Mouse (Mus musculus) limb, embryonic 15.5 days (tissue): ENCODE measurements at regions not wholly inside any gene's neighbourhood (a gene's known extent, or its start where the extent isn't known, plus 50 kb on each side); places are given as distances from the start of the nearest gene placed in this dataset.
A peak's percentile ranks its signal among the peaks of the same experiment; 100 is the strongest.

Experiments
- ATAC-seq: fragments of 200-750 bp; cut with Nextera tagmentation; 2 replicates; pipeline ENCODE4 v1.8.0; 2017; ENCODE audit warnings: low read depth, moderate TSS enrichment; ENCODE audit not compliant: insufficient number of reproducible peaks, low FRiP score, low TSS enrichment
- H3K27ac ChIP-seq: fragments of 300-500 bp; sonication (generic); 2 replicates; pipeline ENCODE4 v1.5.1; 2015; ENCODE audit warnings: moderate library complexity, mild to moderate bottlenecking, inconsistent platforms
- H3K27me3 ChIP-seq: fragments of 300-500 bp; sonication (generic); 2 replicates; pipeline ENCODE4 v1.6.1; 2015; ENCODE audit warnings: inconsistent platforms
- H3K36me3 ChIP-seq: fragments of 300-500 bp; sonication (generic); 2 replicates; pipeline ENCODE4 v1.6.1; 2015; ENCODE audit warnings: inconsistent platforms
- H3K4me1 ChIP-seq: fragments of 300-500 bp; sonication (generic); 2 replicates; pipeline ENCODE4 v1.6.1; 2015; ENCODE audit warnings: inconsistent platforms
- H3K4me2 ChIP-seq: fragments of 300-500 bp; sonication (generic); 2 replicates; pipeline ENCODE4 v1.6.1; 2015; ENCODE audit warnings: mild to moderate bottlenecking, inconsistent platforms
- H3K4me3 ChIP-seq: fragments of 300-500 bp; sonication (generic); 2 replicates; pipeline ENCODE4 v1.5.1; 2015; ENCODE audit warnings: mild to moderate bottlenecking, inconsistent platforms
- H3K9ac ChIP-seq: fragments of 300-500 bp; sonication (generic); 2 replicates; pipeline ENCODE4 v1.6.1; 2015; ENCODE audit warnings: inconsistent platforms
- H3K9me3 ChIP-seq: fragments of 300-500 bp; sonication (generic); 2 replicates; pipeline ENCODE4 v1.6.1; 2016; ENCODE audit warnings: inconsistent platforms
- WGBS: fragments of 180-500 bp; shearing (Covaris S2); methylation state at CpG from one replicate; pipeline ENCODE4 v1.1.7; 2015; 5-methylcytosine and 5-hydroxymethylcytosine counted together

- 59% methylated on average over 13 of the region's 13 CpGs for WGBS
- H3K9ac ChIP-seq: no peak overlapping the region
These were observed 117.7 kb upstream of the Plcz1 start for GRCm38 (mm10) chr6:140158986-140159385.

GRCm38 (mm10) chr6:140157375-140157774 is 116.1 kb upstream of the Plcz1 start:
- no peak overlapping the region for H3K4me2 ChIP-seq
- no peak overlapping the region for H3K4me3 ChIP-seq
- no peaks in the 10 kb centered on the region for H3K9me3 ChIP-seq
- no peak for ATAC-seq
- no peaks in the 10 kb centered on the region for H3K27me3 ChIP-seq
- H3K4me1 ChIP-seq: peaks cover 25% of the 10 kb centered on the region
- no peak overlapping the region for H3K9ac ChIP-seq
- no peaks in the 10 kb centered on the region for H3K36me3 ChIP-seq
- H3K27ac ChIP-seq: no peak overlapping the region
- 81% methylated on average over 6 of the region's 6 CpGs for WGBS

More at GRCm38 (mm10) chr6:140158986-140159385, 117.7 kb upstream of the Plcz1 start:
- Histone ChIP-seq H3K36me3 (no peaks in the 10 kb centered on the region), H3K9me3 (no peaks in the 10 kb centered on the region), H3K4me3 (no peak overlapping the region), H3K4me1 (peaks cover 13% of the 10 kb centered on the region), H3K27me3 (no peaks in the 10 kb centered on the region), H3K4me2 (no peak overlapping the region), H3K27ac (no peak overlapping the region)
- no peak for ATAC-seq

DNA sequence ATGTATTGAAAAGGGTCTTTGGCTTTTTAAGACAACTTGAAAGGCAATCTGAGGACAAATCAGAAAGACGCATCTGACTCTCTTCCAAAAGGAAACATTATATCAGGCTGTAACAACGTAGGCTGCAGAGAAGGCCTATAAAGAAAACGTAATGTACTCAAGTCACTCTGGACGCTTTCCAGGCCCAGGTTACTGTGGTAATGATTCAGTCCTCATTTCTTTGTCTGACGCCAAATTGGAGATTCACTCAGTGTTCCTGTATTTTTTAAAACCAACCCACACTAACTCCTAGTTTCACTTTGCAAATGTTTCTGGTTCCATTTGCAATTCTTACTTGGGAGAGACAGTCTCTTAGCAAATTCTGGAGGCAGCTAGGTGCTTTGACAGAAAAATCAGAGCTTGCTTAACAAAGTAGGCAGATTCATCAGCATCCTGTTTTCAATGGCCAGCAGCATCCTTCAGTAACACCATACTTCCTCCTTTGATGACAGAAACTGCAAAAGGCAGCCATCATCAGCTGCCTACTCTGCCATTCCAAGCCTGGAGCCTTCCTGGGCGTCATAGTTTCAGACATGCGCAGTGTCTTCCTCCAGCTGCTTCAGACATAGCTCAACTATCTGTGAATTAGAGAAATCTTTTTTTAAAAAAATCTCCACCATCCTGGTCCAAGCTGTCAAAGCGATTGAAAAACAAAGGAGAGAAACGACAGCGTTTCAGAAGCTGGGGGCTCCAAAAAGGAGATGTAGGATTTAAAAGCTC is 111.3 kb upstream of the Plcz1 start:
- no peak overlapping the region for H3K4me3 ChIP-seq
- no peaks in the 10 kb centered on the region for H3K36me3 ChIP-seq
- no peak for ATAC-seq
- H3K9ac ChIP-seq: no peak overlapping the region
- H3K4me1 ChIP-seq: peaks cover 24% of the 10 kb centered on the region
- no peaks in the 10 kb centered on the region for H3K9me3 ChIP-seq
- H3K27ac ChIP-seq: peak overlapping the region; percentile 60
- H3K4me2 ChIP-seq: no peak overlapping the region
- 36% methylated on average over 10 of the region's 10 CpGs for WGBS
- no peaks in the 10 kb centered on the region for H3K27me3 ChIP-seq

- H3K36me3 ChIP-seq: no peaks in the 10 kb centered on the region
- peaks cover 28% of the 10 kb centered on the region for H3K4me1 ChIP-seq
- no peaks in the 10 kb centered on the region for H3K27me3 ChIP-seq
- ATAC-seq: no peak
- H3K9ac ChIP-seq: no peak overlapping the region
- WGBS: 82% methylated on average over 11 of the region's 11 CpGs
- H3K27ac ChIP-seq: no peak overlapping the region
- H3K4me2 ChIP-seq: no peak overlapping the region
- H3K4me3 ChIP-seq: no peak overlapping the region
- H3K9me3 ChIP-seq: no peaks in the 10 kb centered on the region
These were observed 107.5 kb upstream of the Plcz1 start for GRCm38 (mm10) chr6:140148628-140149245.

DNA sequence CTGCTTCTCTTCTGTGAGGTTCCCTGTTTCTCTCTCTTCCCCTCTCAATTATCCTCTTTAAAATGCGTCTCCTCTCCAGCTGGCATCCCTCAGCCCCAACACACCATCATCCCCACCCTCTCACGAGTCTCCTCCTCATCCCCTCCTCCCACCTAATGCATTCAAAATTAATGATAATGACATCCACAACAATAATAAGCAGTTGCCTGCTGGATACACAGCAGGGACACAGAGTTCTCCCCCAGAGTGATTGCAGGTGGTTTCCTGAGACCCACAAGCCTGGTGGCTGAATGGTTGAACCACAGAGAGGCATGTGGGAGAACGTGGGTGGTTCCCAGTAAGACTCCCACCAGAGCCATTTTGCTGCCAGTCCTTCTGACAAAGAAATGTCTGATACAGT is 106.9 kb upstream of the Plcz1 start:
- no peaks in the 10 kb centered on the region for H3K27me3 ChIP-seq
- peaks cover 23% of the 10 kb centered on the region for H3K4me1 ChIP-seq
- no peak overlapping the region for H3K9ac ChIP-seq
- no peaks in the 10 kb centered on the region for H3K36me3 ChIP-seq
- H3K4me3 ChIP-seq: no peak overlapping the region
- no peak overlapping the region for H3K27ac ChIP-seq
- no peak overlapping the region for H3K4me2 ChIP-seq
- no peaks in the 10 kb centered on the region for H3K9me3 ChIP-seq
- no peak for ATAC-seq
- 34% methylated on average over 3 of the region's 3 CpGs for whole genome bisulfite sequencing

- no peak for ATAC-seq
- H3K9me3 ChIP-seq: no peaks in the 10 kb centered on the region
These were observed 106.5 kb upstream of the Plcz1 start for GRCm38 (mm10) chr6:140147711-140148110.

GRCm38 (mm10) chr6:140133734-140134133 is 92.5 kb upstream of the Plcz1 start:
- Histone ChIP-seq H3K9ac (no peak overlapping the region), H3K36me3 (no peaks in the 10 kb centered on the region), H3K4me3 (no peak overlapping the region), H3K27me3 (no peaks in the 10 kb centered on the region), H3K4me2 (no peak overlapping the region), H3K4me1 (no peaks in the 10 kb centered on the region), H3K9me3 (no peaks in the 10 kb centered on the region), H3K27ac (no peak overlapping the region)
- WGBS: 62% methylated on average over 8 of the region's 8 CpGs
- ATAC-seq: no peak

More at GRCm38 (mm10) chr6:140147711-140148110, 106.5 kb upstream of the Plcz1 start:
- H3K4me2 ChIP-seq: no peak overlapping the region
- WGBS: 37% methylated on average over 6 of the region's 6 CpGs
- no peak overlapping the region for H3K4me3 ChIP-seq
- H3K27me3 ChIP-seq: no peaks in the 10 kb centered on the region
- peaks cover 19% of the 10 kb centered on the region for H3K4me1 ChIP-seq
- no peaks in the 10 kb centered on the region for H3K36me3 ChIP-seq
- H3K27ac ChIP-seq: no peak overlapping the region
- no peak overlapping the region for H3K9ac ChIP-seq

DNA sequence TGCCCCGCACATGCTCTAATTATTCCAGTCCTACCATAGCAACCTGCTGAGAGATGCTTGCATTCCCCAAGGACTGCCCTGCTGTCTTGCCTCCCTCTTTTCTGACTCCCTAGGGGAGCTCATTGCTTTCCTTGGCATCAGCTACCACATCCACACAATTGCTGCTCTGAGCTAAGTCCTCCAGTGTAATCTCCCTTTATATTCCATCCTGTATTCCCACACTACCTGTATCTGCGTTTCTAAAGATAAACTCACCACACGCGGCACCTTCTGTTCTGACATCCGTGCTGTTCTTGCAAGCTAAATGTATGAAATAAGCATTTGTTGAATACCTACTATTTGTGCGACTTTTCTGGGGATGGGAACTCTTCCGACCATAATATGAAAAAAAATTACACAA is 85.4 kb upstream of the Plcz1 start:
- Histone ChIP-seq H3K36me3 (no peaks in the 10 kb centered on the region), H3K9ac (no peak overlapping the region), H3K4me1 (no peaks in the 10 kb centered on the region), H3K27ac (no peak overlapping the region), H3K4me2 (no peak overlapping the region), H3K4me3 (no peak overlapping the region), H3K27me3 (no peaks in the 10 kb centered on the region), H3K9me3 (no peaks in the 10 kb centered on the region)
- ATAC-seq: no peak
- 94% methylated on average over 7 of the region's 7 CpGs for WGBS

DNA sequence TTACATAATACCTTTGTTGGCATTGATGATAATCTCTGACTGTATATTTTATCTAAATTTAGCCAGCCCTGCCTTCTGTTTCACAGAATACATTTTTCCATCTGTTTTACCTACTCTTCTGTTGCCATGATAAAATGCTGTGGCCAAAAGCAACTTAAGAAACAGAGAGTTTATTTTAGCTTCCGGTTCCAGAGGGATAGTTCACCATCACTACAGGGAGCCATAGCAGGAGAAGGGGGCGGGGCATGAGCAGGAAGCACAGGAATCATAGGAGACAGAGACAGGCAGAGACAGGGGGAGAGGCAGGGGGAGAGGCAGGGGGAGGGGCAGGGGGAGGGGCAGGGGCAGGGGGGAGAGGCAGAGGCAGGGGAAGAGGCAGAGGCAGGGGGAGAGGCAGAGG is 72.8 kb upstream of the Plcz1 start:
- Histone ChIP-seq H3K27me3 (no peaks in the 10 kb centered on the region), H3K9me3 (no peaks in the 10 kb centered on the region), H3K4me1 (no peaks in the 10 kb centered on the region), H3K27ac (no peak overlapping the region), H3K9ac (no peak overlapping the region), H3K36me3 (no peaks in the 10 kb centered on the region), H3K4me3 (no peak overlapping the region), H3K4me2 (no peak overlapping the region)
- no peak for ATAC-seq
- WGBS: 69% methylated on average over 2 of the region's 2 CpGs

GRCm38 (mm10) chr6:140112054-140112453 is 70.8 kb upstream of the Plcz1 start:
- H3K27me3 ChIP-seq: no peaks in the 10 kb centered on the region
- H3K9me3 ChIP-seq: no peaks in the 10 kb centered on the region
- no peak overlapping the region for H3K27ac ChIP-seq
- ATAC-seq: no peak
- no peak overlapping the region for H3K4me3 ChIP-seq
- H3K4me1 ChIP-seq: no peaks in the 10 kb centered on the region; the same call in 1 of the 2 replicates
- 92% methylated on average over 10 of the region's 10 CpGs for WGBS
- H3K4me2 ChIP-seq: no peak overlapping the region
- H3K36me3 ChIP-seq: no peaks in the 10 kb centered on the region
- H3K9ac ChIP-seq: no peak overlapping the region

- H3K4me1 ChIP-seq: no peaks in the 10 kb centered on the region; the same call in 1 of the 2 replicates
- no peak overlapping the region for H3K27ac ChIP-seq
- no peaks in the 10 kb centered on the region for H3K27me3 ChIP-seq
- ATAC-seq: no peak
- H3K4me2 ChIP-seq: peak overlapping the region; percentile 3; the same call in 1 of the 2 replicates
- no peaks in the 10 kb centered on the region for H3K36me3 ChIP-seq
- no peak overlapping the region for H3K9ac ChIP-seq
- 53% methylated on average over 8 of the region's 8 CpGs for WGBS
- H3K9me3 ChIP-seq: no peaks in the 10 kb centered on the region
- no peak overlapping the region for H3K4me3 ChIP-seq
These were observed 66.8 kb upstream of the Plcz1 start for GRCm38 (mm10) chr6:140108083-140108482.

DNA sequence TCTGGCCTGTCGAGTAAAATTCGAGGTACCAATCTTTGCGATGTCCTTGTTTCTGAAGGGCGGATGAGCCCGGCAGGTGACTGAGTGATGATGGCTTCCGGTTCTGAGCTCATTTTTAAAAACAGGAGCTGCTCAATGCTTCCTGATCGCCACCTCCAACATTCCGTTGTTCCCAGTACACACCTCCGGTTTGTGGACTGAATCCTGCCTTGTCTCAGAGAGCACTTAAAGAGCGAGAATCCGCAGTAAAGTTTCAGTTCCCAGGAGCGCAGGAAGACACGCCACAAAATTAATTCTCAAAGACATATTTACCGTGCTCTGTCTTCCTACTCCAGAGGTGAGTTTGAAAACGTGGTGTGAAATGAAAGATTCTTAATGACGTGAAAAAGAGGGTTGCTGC is 66.4 kb upstream of the Plcz1 start:
- ATAC-seq: no peak
- Histone ChIP-seq H3K27ac (no peak overlapping the region), H3K4me2 (peak overlapping the region; percentile 3; the same call in 1 of the 2 replicates), H3K27me3 (no peaks in the 10 kb centered on the region), H3K36me3 (no peaks in the 10 kb centered on the region), H3K4me1 (no peaks in the 10 kb centered on the region; the same call in 1 of the 2 replicates), H3K4me3 (no peak overlapping the region), H3K9ac (no peak overlapping the region), H3K9me3 (no peaks in the 10 kb centered on the region)
- WGBS: 66% methylated on average over 16 of the region's 16 CpGs
